Mouse (Mus musculus) MEL (cell line): Measurements from ENCODE around the gene Alox5. TPM values are rescaled to one million over a fixed set of nuclear protein-coding genes. Genes with fewer than 3 reads are reported as not detected.

ENCODE experiments used
- DNase-seq: peaks from one replicate; pipeline ENCODE4 v3.0.0; 2011; ENCODE audit warnings: low read depth, low spot score
- H3K27ac ChIP-seq: 2 replicates; pipeline ENCODE4 v1.5.1; 2012; ENCODE audit warnings: low read depth, mild to moderate bottlenecking, control low read depth, low read length, moderate library complexity; ENCODE audit not compliant: control insufficient read depth
- H3K27me3 ChIP-seq, 2 experiments: fragments of 150-350 bp in 1 of 2; sonication (generic) in 1 of 2; 2 replicates each; pipeline ENCODE4 v1.6.1; 2012; ENCODE audit warnings: low read length in 2 of 2, mild to moderate bottlenecking in 2 of 2, improper control_type of control experiment in 1 of 2, moderate library complexity in 1 of 2; ENCODE audit not compliant: insufficient read depth in 2 of 2, control insufficient read depth in 1 of 2
- H3K36me3 ChIP-seq, 2 experiments: 2 replicates each; pipeline ENCODE4 v1.6.1; 2012 to 2014; ENCODE audit warnings: low read length in 2 of 2, improper control_type of control experiment in 1 of 2, inconsistent platforms in 1 of 2, mild to moderate bottlenecking in 1 of 2; ENCODE audit not compliant: insufficient read depth in 2 of 2, control insufficient read depth in 1 of 2
- H3K4me1 ChIP-seq, 2 experiments: fragments of 150-350 bp in 1 of 2; sonication (generic) in 1 of 2; 2 replicates each; pipeline ENCODE4 v1.6.1; 2012; ENCODE audit warnings: low read length in 2 of 2, improper control_type of control experiment in 1 of 2, mild to moderate bottlenecking in 1 of 2; ENCODE audit not compliant: insufficient read depth in 2 of 2, control insufficient read depth in 1 of 2
- H3K4me3 ChIP-seq, 2 experiments: fragments of 150-350 bp in 1 of 2; sonication (generic) in 1 of 2; 2 replicates each; pipeline ENCODE4 v1.5.1; 2012; ENCODE audit warnings: low read depth in 2 of 2, low read length in 2 of 2, mild to moderate bottlenecking in 2 of 2, moderate library complexity in 2 of 2, control low read depth in 1 of 2, improper control_type of control experiment in 1 of 2; ENCODE audit not compliant: control insufficient read depth in 1 of 2, insufficient read depth in 1 of 2
- H3K79me2 ChIP-seq: 2 replicates; pipeline ENCODE4 v1.6.1; 2012; ENCODE audit warnings: mild to moderate bottlenecking, low read length, moderate library complexity; ENCODE audit not compliant: control insufficient read depth, poor library complexity, insufficient read depth
- H3K9ac ChIP-seq: 2 replicates; pipeline ENCODE4 v1.6.1; 2012; ENCODE audit warnings: low read depth, mild to moderate bottlenecking, control low read depth, low read length, moderate library complexity; ENCODE audit not compliant: control insufficient read depth, poor library complexity, severe bottlenecking
- H3K9me3 ChIP-seq: fragments of 150-350 bp; sonication (generic); replicated peaks from 2 replicates; pipeline ENCODE4 v1.6.1; 2012; ENCODE audit warnings: mild to moderate bottlenecking, low read length, improper control_type of control experiment, moderate library complexity; ENCODE audit not compliant: insufficient read depth
- CHD2 ChIP-seq: IDR thresholded peaks from 2 replicates; pipeline ENCODE4 v1.6.1; 2011; ENCODE audit warnings: low read length, improper control_type of control experiment
- EP300 ChIP-seq, 2 experiments: IDR thresholded peaks; 2 replicates each; pipeline ENCODE4 v1.6.1; 2011; ENCODE audit warnings: improper control_type of control experiment in 2 of 2, low read length in 2 of 2, low read depth in 1 of 2, mild to moderate bottlenecking in 1 of 2
- ETS1 ChIP-seq: IDR thresholded peaks from 2 replicates; pipeline ENCODE4 v1.6.1; 2012; ENCODE audit warnings: low read depth, mild to moderate bottlenecking, inconsistent platforms, low read length, improper control_type of control experiment, moderate library complexity
- GATA1 ChIP-seq: IDR thresholded peaks from 2 replicates; pipeline ENCODE4 v1.6.1; 2011; ENCODE audit warnings: low read depth, low read length, improper control_type of control experiment
- JUND ChIP-seq: IDR thresholded peaks from 2 replicates; pipeline ENCODE4 v1.6.1; 2011; ENCODE audit warnings: low read depth, mild to moderate bottlenecking, improper control_type of control experiment, low read length
- MAX ChIP-seq: IDR thresholded peaks from 2 replicates; pipeline ENCODE4 v1.6.1; 2011; ENCODE audit warnings: low read length, improper control_type of control experiment
- MAZ ChIP-seq: IDR thresholded peaks from 2 replicates; pipeline ENCODE4 v1.6.1; 2012; ENCODE audit warnings: low read depth, mild to moderate bottlenecking, inconsistent platforms, low read length, improper control_type of control experiment
- MEF2A ChIP-seq: IDR thresholded peaks from 2 replicates; pipeline ENCODE4 v1.6.1; 2014; ENCODE audit warnings: low read depth, mild to moderate bottlenecking, inconsistent platforms, low read length, improper control_type of control experiment; ENCODE audit not compliant: poor library complexity, insufficient replicate concordance, severe bottlenecking; ENCODE audit errors: extremely low read depth
- MXI1 ChIP-seq: IDR thresholded peaks from 2 replicates; pipeline ENCODE4 v1.6.1; 2011; ENCODE audit warnings: mild to moderate bottlenecking, low read depth, low read length, improper control_type of control experiment
- MYB ChIP-seq: IDR thresholded peaks from 2 replicates; pipeline ENCODE4 v1.6.1; 2011; ENCODE audit warnings: mild to moderate bottlenecking, low read depth, low read length, improper control_type of control experiment
- MYC ChIP-seq: IDR thresholded peaks from 2 replicates; pipeline ENCODE4 v1.6.1; 2011; ENCODE audit warnings: low read depth, mild to moderate bottlenecking, low read length, improper control_type of control experiment, moderate library complexity
- RCOR1 ChIP-seq: IDR thresholded peaks from 2 replicates; pipeline ENCODE4 v1.6.1; 2012; ENCODE audit warnings: low read depth, mild to moderate bottlenecking, inconsistent platforms, low read length, improper control_type of control experiment
- SIN3A ChIP-seq: IDR thresholded peaks from 2 replicates; pipeline ENCODE4 v1.6.1; 2012; ENCODE audit warnings: low read length, improper control_type of control experiment, inconsistent platforms
- SMC3 ChIP-seq: IDR thresholded peaks from 2 replicates; pipeline ENCODE4 v1.6.1; 2011; ENCODE audit warnings: low read depth, low read length, improper control_type of control experiment
- TBP ChIP-seq: IDR thresholded peaks from 2 replicates; pipeline ENCODE4 v1.8.0; 2011; ENCODE audit warnings: low read depth, low read length, improper control_type of control experiment
- USF1 ChIP-seq: IDR thresholded peaks from 2 replicates; pipeline ENCODE4 v1.6.1; 2014; ENCODE audit warnings: low read depth, mild to moderate bottlenecking, inconsistent platforms, low read length, improper control_type of control experiment, moderate library complexity
- USF2 ChIP-seq, 2 experiments: IDR thresholded peaks; 2 replicates each; pipeline ENCODE4 v1.6.1; 2011 to 2012; ENCODE audit warnings: improper control_type of control experiment in 2 of 2, low read length in 2 of 2, borderline replicate concordance in 1 of 2, inconsistent platforms in 1 of 2, low read depth in 1 of 2, mild to moderate bottlenecking in 1 of 2; ENCODE audit not compliant: insufficient read depth in 1 of 2
- ZKSCAN1 ChIP-seq: IDR thresholded peaks from 2 replicates; pipeline ENCODE4 v1.6.1; 2012; ENCODE audit warnings: low read depth, mild to moderate bottlenecking, inconsistent platforms, low read length, improper control_type of control experiment, moderate library complexity
- polyA plus RNA-seq, 2 experiments: library from polyadenylated mRNA; stranded (reverse) in 1 of 2; unstranded in 1 of 2; fragments of >175 nt in 1 of 2; fragments of >200 nt in 1 of 2; gene quantifications; 2 replicates each; pipeline versions ENCODE4 v1.2.1 to v1.2.4; 2012; ENCODE audit warnings: low replicate concordance in 2 of 2, low read depth in 1 of 2; ENCODE audit not compliant: insufficient read length in 2 of 2, insufficient read depth in 1 of 2, missing spikeins in 1 of 2
- total RNA-seq: library from RNA; depleted of rRNA; stranded (reverse); fragments of 300-350 nt; gene quantifications from 2 replicates; pipeline ENCODE4 v1.2.3, GENCODE M21; 2012

Alox5 gene
- total and polyA plus RNA-seq, 3 experiments: 1.1 to 5.7 TPM; not detected in 1

DNA sequence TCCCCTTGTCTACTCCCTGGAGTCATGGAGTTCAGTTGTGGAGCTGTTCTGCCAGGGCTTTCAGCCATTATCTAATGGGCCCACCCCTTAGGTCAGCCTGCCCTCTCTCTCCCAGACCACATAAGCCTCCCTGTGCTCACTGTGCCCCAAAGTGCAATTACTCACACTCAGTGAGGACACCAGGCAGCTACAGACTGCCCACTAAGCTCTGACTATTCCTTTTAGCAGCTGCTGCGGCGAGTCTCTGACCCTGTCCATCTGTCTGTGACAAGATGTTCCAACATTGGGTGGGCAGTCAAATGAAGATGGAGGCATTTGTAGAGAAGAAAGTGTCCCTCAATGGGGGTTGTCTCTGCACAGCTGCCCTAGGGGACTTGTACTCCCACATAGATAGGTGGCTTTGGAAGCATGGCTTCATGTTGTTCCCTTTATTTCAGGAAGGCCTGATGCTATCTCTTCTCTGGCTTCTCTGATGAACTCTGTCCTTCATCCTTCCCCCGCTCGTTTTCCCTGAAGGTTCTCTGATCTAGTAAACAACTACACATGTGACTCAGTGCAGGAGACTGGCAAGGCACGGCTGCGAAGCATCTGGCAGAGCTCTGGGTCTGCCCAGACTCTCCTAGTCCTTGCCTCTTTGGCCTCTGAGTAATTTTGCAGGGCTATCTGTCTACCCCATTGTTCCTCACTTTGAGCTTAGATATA is 52.9 kb downstream of the Alox5 start:
- H3K36me3 ChIP-seq: peaks cover 0 to 4% of the 10 kb centered on the region in 2 experiments; a peak in 2 of 4 replicates
- H3K27me3 ChIP-seq: no peaks in the 10 kb centered on the region
- no peak overlapping the region for H3K27ac ChIP-seq
- peaks cover 0 to 8% of the 10 kb centered on the region in 2 experiments; a peak in 1 of 4 replicates for H3K4me1 ChIP-seq
- TF ChIP-seq SMC3 (no peak), EP300 (IDR thresholded peaks at IDR 0.05; ENCODE audit: low read depth in 1 of 2, low read length in 2 of 2) (no peak), ZKSCAN1 (no peak), RCOR1 (no peak), MEF2A (no peak), MAZ (no peak), TBP (no peak), SIN3A (no peak), GATA1 (no peak), MYC (no peak), JUND (no peak), ETS1 (no peak), MYB (no peak), CHD2 (no peak), USF1 (no peak), MAX (no peak), USF2 (IDR thresholded peaks at IDR 0.05; ENCODE audit: borderline replicate concordance in 1 of 2, insufficient read depth in 1 of 2, low read depth in 1 of 2, low read length in 2 of 2) (no peak), MXI1 (no peak)
- no peak overlapping the region for H3K9ac ChIP-seq
- DNase-seq: no peak
- no peaks in the 10 kb centered on the region for H3K9me3 ChIP-seq
- H3K79me2 ChIP-seq: no peaks in the 10 kb centered on the region
- H3K4me3 ChIP-seq: no peak overlapping the region

DNA sequence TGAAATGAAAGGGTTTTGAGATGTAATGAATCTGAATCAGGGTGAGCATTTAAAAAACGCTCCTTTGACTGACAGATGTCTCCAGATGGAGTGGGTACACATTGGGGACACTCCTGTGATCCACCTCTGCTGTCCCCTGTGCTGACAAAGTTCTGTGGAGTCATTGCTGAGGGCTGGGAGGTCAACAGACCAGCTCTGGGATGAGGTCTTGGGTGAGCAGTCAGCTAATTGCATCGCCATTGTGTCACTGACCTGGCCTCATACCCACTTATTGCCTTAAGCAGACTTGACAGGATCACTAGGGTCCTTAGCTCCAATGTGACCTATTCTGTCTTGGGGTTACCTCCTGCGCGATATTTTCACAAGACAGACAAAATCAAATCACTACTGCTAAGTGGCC is 53.8 kb downstream of the Alox5 start:
- DNase-seq: no peak
- H3K4me1 ChIP-seq: peaks cover 0 to 8% of the 10 kb centered on the region in 2 experiments; a peak in 1 of 4 replicates
- H3K36me3 ChIP-seq: peaks cover 0 to 4% of the 10 kb centered on the region in 2 experiments; a peak in 2 of 4 replicates
- H3K27me3 ChIP-seq: no peaks in the 10 kb centered on the region
- H3K4me3 ChIP-seq: no peak overlapping the region
- no peaks in the 10 kb centered on the region for H3K79me2 ChIP-seq
- no peak overlapping the region for H3K27ac ChIP-seq
- no peaks in the 10 kb centered on the region for H3K9me3 ChIP-seq
- TF ChIP-seq MYB (no peak), JUND (no peak), MAZ (no peak)
- H3K9ac ChIP-seq: no peak overlapping the region
